Mouse (Mus musculus): ENCODE measurements around the gene Uxs1. TPM values are rescaled to one million over a fixed set of nuclear protein-coding genes. Genes with fewer than 3 reads are reported as not detected.
A peak's percentile ranks its signal among the peaks of the same experiment; 100 is the strongest.

The Uxs1 gene
- polyA plus RNA-seq (2014; fragmentation: Nextera tagmentation; extraction: Ambion mirVana) = 32.3 and 32.4 TPM in 2 replicates

DNA sequence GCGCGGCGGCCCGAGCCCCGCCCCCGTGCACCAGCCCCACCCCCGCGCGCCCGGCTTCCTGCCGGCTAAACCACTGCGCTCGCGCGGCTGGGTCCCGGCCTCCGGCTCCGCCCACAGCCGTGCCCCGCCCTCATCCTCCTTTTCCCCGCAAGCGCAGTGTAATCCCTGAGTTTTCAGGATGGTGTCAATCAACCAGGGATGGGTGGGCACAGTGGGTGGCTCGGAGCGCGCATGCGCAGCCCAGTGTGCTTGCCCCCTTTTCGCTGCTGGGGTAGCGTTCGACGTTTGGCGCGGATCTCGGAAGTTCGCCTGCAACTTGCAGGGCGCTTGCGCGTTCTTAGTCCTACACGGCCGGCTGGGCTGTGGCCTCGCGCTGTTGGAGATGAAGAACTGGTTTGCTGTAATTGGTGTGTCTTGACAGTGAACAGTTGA is at the start of gene Uxs1:
Uxs1 (minus strand) TSS at position 38 of the 432 bp plus-strand sequence.
- H3K27me3 ChIP-seq (ENCODE audit: insufficient read depth, low read length) = no peaks in the 10 kb centered on the region
- DNase-seq (peak; percentile 99), ATAC-seq (ENCODE audit: insufficient read depth) (peak; percentile 98)
- no peak for TF ChIP-seq CTCF (IDR thresholded peaks at IDR 0.05; ENCODE audit: low read depth)
- peak within 1 kb of the TSS; percentile 93 for H3K27ac ChIP-seq (ENCODE audit: low read depth)
- peak within 1 kb of the TSS; percentile 81 for H3K4me3 ChIP-seq (ENCODE audit: low read depth, low read length)
- H3K4me2 ChIP-seq = peak within 1 kb of the TSS; percentile 96
- H3K36me3 ChIP-seq (ENCODE audit: insufficient read depth) = no peaks in the 10 kb centered on the region
- H3K9me3 ChIP-seq (ENCODE audit: low read depth, low read length) = no peaks in the 10 kb centered on the region
- peaks cover 3% of the 10 kb centered on the region; the same call in 1 of the 2 replicates for H3K4me1 ChIP-seq (ENCODE audit: insufficient read depth)
- WGBS = under 1% methylated on average over 39 of the region's 41 CpGs
- peak within 1 kb of the TSS; percentile 87 for H3K9ac ChIP-seq

DNA sequence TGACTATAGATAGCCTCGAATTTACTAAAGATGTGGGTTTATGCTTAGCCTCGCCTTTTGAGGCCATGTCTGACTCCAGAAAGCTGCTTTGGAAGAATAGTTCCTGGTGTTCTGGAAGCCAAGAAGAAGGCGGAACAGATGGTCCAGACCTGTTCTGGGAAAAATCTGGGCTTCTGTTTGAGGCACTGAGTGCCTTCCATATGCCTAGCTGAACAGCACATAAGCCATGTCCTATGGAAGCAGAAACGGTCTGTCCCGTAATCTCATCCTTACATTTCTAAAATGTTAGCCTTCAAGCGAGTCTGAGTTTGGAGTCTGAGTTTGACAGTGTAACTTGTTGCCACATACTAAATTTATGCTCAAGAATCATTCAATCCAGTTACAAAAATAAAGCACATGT is 49.6 kb upstream of the Uxs1 start:
- H3K9ac ChIP-seq = no peak overlapping the region
- ATAC-seq (ENCODE audit: insufficient read depth) = no peak
- H3K36me3 ChIP-seq (ENCODE audit: insufficient read depth) = no peaks in the 10 kb centered on the region
- no peaks in the 10 kb centered on the region for H3K27me3 ChIP-seq (ENCODE audit: insufficient read depth, low read length)
- no peaks in the 10 kb centered on the region for H3K4me1 ChIP-seq (ENCODE audit: insufficient read depth)
- H3K27ac ChIP-seq (ENCODE audit: low read depth) = no peak overlapping the region
- no peak overlapping the region for H3K4me2 ChIP-seq
- 82% methylated on average over 6 of the region's 6 CpGs for WGBS
- no peak overlapping the region for H3K4me3 ChIP-seq (ENCODE audit: low read depth, low read length)
- no peak for TF ChIP-seq CTCF (IDR thresholded peaks at IDR 0.05; ENCODE audit: low read depth)
- no peak for DNase-seq
- no peaks in the 10 kb centered on the region for H3K9me3 ChIP-seq (ENCODE audit: low read depth, low read length)

DNA sequence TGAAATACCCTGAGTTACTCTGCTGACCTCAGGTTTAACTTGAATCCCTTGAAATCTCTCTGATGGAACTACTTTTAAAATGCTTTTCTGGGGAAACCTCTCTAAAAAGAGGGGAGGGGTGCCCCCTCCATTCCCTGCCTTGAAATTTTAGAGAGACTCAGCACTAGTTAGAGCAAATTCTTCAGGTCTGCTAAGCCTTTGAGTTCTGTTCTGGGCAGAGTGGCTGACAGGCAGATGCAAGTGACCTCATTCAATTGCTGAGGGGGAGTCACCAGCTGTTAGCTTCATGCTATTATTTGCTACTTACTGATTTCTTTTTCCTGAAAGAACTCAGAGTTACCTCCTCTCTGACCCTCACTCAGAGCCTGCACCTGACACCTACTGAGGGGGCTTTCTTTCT is 43.5 kb upstream of the Uxs1 start:
- H3K4me1 ChIP-seq (ENCODE audit: insufficient read depth) = no peaks in the 10 kb centered on the region
- no peak overlapping the region for H3K27ac ChIP-seq (ENCODE audit: low read depth)
- H3K27me3 ChIP-seq (ENCODE audit: insufficient read depth, low read length) = no peaks in the 10 kb centered on the region
- TF ChIP-seq CTCF (IDR thresholded peaks at IDR 0.05; ENCODE audit: low read depth) = no peak
- H3K4me3 ChIP-seq (ENCODE audit: low read depth, low read length) = no peak overlapping the region
- no peaks in the 10 kb centered on the region for H3K9me3 ChIP-seq (ENCODE audit: low read depth, low read length)
- no peak overlapping the region for H3K4me2 ChIP-seq
- ATAC-seq (ENCODE audit: insufficient read depth) (no peak), DNase-seq (no peak)
- no peaks in the 10 kb centered on the region for H3K36me3 ChIP-seq (ENCODE audit: insufficient read depth)
- no peak overlapping the region for H3K9ac ChIP-seq

DNA sequence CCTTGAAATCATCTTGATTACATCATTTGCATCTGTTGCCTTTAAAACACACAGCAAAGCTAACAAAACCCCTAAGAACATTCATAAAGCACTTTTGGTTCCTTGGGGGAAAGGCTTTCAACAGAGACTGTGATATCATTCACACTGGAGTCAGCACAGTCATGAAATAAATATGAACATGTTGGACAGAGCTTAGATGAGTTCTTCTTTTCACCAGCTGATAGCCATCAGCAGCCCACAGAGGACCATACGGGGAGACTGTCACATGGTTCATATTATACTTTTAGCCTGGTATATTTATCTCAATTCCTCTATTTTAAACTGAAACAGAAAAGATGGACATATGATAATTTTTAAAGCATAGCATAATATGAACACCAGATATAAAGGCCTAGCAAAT is 40.9 kb upstream of the Uxs1 start:
- no peaks in the 10 kb centered on the region for H3K9me3 ChIP-seq (ENCODE audit: low read depth, low read length)
- no peak overlapping the region for H3K4me2 ChIP-seq
- 58% methylated on average over 1 of the region's 1 CpGs for WGBS
- H3K27ac ChIP-seq (ENCODE audit: low read depth) = no peak overlapping the region
- no peaks in the 10 kb centered on the region for H3K27me3 ChIP-seq (ENCODE audit: insufficient read depth, low read length)
- DNase-seq = no peak
- H3K4me3 ChIP-seq (ENCODE audit: low read depth, low read length) = no peak overlapping the region
- no peak for TF ChIP-seq CTCF (IDR thresholded peaks at IDR 0.05; ENCODE audit: low read depth)
- no peaks in the 10 kb centered on the region for H3K4me1 ChIP-seq (ENCODE audit: insufficient read depth)
- H3K9ac ChIP-seq = no peak overlapping the region
- no peak for ATAC-seq (ENCODE audit: insufficient read depth)
- H3K36me3 ChIP-seq (ENCODE audit: insufficient read depth) = no peaks in the 10 kb centered on the region

DNA sequence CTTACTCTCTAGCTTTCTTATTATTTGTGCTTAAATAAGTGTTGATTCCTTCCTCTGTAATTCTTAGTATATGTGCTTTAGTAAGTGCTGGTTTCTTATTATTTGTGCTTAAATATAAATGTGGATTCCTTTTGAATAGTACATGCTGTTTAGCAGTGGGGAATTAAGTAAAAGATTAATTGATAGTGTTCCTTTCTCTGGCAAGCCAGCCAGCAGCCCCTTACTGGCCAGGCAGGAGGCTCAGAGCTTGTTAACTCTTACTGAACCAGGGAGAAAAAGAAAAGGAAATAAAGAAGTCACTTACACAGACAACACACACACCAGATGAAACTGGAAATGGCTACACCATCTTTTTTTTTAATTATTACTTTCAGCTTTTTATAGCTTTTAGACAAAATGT is 37.2 kb upstream of the Uxs1 start:
- ATAC-seq (ENCODE audit: insufficient read depth) (no peak), DNase-seq (no peak)
- H3K27me3 ChIP-seq (ENCODE audit: insufficient read depth, low read length) = no peaks in the 10 kb centered on the region
- H3K36me3 ChIP-seq (ENCODE audit: insufficient read depth) = no peaks in the 10 kb centered on the region
- no peak overlapping the region for H3K9ac ChIP-seq
- no peak overlapping the region for H3K4me3 ChIP-seq (ENCODE audit: low read depth, low read length)
- no peak overlapping the region for H3K4me2 ChIP-seq
- TF ChIP-seq CTCF (IDR thresholded peaks at IDR 0.05; ENCODE audit: low read depth) = no peak
- H3K4me1 ChIP-seq (ENCODE audit: insufficient read depth) = no peaks in the 10 kb centered on the region
- no peaks in the 10 kb centered on the region for H3K9me3 ChIP-seq (ENCODE audit: low read depth, low read length)
- H3K27ac ChIP-seq (ENCODE audit: low read depth) = no peak overlapping the region

DNA sequence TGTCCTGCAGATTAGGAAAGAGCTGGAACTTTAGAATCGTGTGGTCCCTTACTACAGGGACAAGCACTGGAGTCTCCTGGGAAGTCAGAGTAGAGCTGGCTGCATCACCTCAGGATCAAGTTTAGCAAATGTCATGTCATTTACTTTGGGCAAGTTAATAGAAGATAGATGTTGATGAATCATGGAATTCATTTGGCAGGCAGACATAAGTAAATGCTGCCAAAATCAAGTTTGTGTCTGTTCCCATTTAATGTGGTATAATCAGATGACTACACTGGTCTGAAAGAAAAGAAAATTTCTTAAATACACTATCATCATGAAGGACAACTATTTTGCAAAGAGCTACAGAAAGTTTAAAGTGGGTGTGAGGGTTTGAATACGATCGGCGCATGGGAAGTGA is 35.0 kb upstream of the Uxs1 start:
- no peak for TF ChIP-seq CTCF (IDR thresholded peaks at IDR 0.05; ENCODE audit: low read depth)
- H3K27ac ChIP-seq (ENCODE audit: low read depth) = no peak overlapping the region
- H3K4me2 ChIP-seq = no peak overlapping the region
- 88% methylated on average over 4 of the region's 4 CpGs for WGBS
- H3K4me1 ChIP-seq (ENCODE audit: insufficient read depth) = no peaks in the 10 kb centered on the region
- no peaks in the 10 kb centered on the region for H3K36me3 ChIP-seq (ENCODE audit: insufficient read depth)
- no peak overlapping the region for H3K9ac ChIP-seq
- no peak overlapping the region for H3K4me3 ChIP-seq (ENCODE audit: low read depth, low read length)
- DNase-seq = no peak
- no peak for ATAC-seq (ENCODE audit: insufficient read depth)
- H3K27me3 ChIP-seq (ENCODE audit: insufficient read depth, low read length) = no peaks in the 10 kb centered on the region
- no peaks in the 10 kb centered on the region for H3K9me3 ChIP-seq (ENCODE audit: low read depth, low read length)

DNA sequence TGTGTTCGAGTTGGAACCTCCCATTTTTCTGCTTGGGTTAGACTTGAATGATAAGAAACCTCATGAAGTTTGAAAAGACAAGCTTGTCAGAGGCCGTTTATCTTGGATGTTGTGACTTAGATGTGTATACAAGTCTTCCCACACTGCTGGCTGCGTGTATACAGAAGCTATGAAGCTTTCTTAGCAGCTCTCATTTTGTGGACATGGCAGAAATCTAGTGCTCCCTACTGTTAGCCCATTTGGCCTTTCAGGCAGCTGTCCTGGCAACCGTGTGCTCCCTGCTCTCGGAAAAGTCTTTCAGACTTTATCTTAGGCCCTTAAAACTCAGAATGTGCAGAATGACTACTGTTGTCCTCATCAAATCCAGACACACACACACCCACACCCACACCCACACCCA is 31.4 kb upstream of the Uxs1 start:
- Histone ChIP-seq H3K36me3 (ENCODE audit: insufficient read depth) (no peaks in the 10 kb centered on the region), H3K9me3 (ENCODE audit: low read depth, low read length) (no peaks in the 10 kb centered on the region), H3K4me2 (no peak overlapping the region), H3K27ac (ENCODE audit: low read depth) (no peak overlapping the region), H3K4me1 (ENCODE audit: insufficient read depth) (no peaks in the 10 kb centered on the region), H3K27me3 (ENCODE audit: insufficient read depth, low read length) (no peaks in the 10 kb centered on the region), H3K4me3 (ENCODE audit: low read depth, low read length) (no peak overlapping the region), H3K9ac (no peak overlapping the region)
- no peak for TF ChIP-seq CTCF (IDR thresholded peaks at IDR 0.05; ENCODE audit: low read depth)
- DNase-seq = peak; percentile 23
- WGBS = 44% methylated on average over 5 of the region's 5 CpGs
- ATAC-seq (ENCODE audit: insufficient read depth) = no peak

DNA sequence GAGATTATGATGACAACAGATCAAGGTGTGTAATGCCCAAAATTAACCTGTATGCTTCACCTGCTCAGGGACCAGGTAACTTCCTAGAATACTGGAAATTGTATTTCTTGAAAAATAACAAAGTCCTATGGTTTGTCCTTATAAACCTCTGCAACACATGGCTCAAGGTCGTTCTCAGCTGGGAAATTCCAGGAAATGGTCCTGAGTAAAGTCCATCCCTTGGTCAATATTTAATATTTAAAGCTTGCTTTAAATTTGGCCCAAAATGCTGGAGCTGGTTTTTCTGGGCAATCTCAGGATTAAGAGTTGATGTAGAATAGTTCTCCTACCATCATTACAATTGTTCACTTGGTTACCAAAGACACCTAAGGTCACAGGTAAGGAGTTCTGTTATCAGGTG is 30.1 kb upstream of the Uxs1 start:
- Histone ChIP-seq H3K9me3 (ENCODE audit: low read depth, low read length) (no peaks in the 10 kb centered on the region), H3K4me2 (no peak overlapping the region), H3K4me3 (ENCODE audit: low read depth, low read length) (no peak overlapping the region), H3K27me3 (ENCODE audit: insufficient read depth, low read length) (no peaks in the 10 kb centered on the region), H3K36me3 (ENCODE audit: insufficient read depth) (no peaks in the 10 kb centered on the region), H3K27ac (ENCODE audit: low read depth) (no peak overlapping the region), H3K4me1 (ENCODE audit: insufficient read depth) (no peaks in the 10 kb centered on the region), H3K9ac (no peak overlapping the region)
- ATAC-seq (ENCODE audit: insufficient read depth) = no peak
- DNase-seq = no peak
- 74% methylated on average over 1 of the region's 1 CpGs for WGBS
- no peak for TF ChIP-seq CTCF (IDR thresholded peaks at IDR 0.05; ENCODE audit: low read depth)

Data from lung, embryonic 14.5 days (tissue).